Mouse (Mus musculus) neural tube, embryonic 14.5 days (tissue): ENCODE measurements around the gene Napepld. TPM values are rescaled to one million over a fixed set of nuclear protein-coding genes. Genes with fewer than 3 reads are reported as not detected.

ENCODE experiments used
- polyA plus RNA-seq: library from polyadenylated mRNA; unstranded; fragments of >200 nt; fragmentation: Nextera tagmentation; extraction: Ambion mirVana; gene quantifications from 2 replicates; pipeline ENCODE4 v1.2.1, GENCODE M21; 2014

The Napepld gene
- polyA plus RNA-seq, 1 experiment from 2014 or later = 3.1 TPM

Other genes starting within 250 kb of the Napepld start
- gene Lrrc17, start 157.8 kb downstream of the Napepld start, polyA plus RNA-seq = 0.95 and 5.5 TPM in 2 replicates
- gene Fbxl13, start 55.8 kb downstream of the Napepld start, polyA plus RNA-seq = 0.21 and 0.35 TPM in 2 replicates
- gene Armc10, start 55.6 kb downstream of the Napepld start, polyA plus RNA-seq = 51.1 and 57.2 TPM in 2 replicates
- 76.5 and 82.1 TPM in 2 replicates for gene Pmpcb, start 35.7 kb upstream of the Napepld start, polyA plus RNA-seq
- gene Dnajc2, start 83.9 kb upstream of the Napepld start, polyA plus RNA-seq = 73.1 and 79.5 TPM in 2 replicates
- gene Psmc2, start 83.9 kb upstream of the Napepld start, polyA plus RNA-seq = 173 and 185 TPM in 2 replicates
- gene Slc26a5, start 164.2 kb upstream of the Napepld start, polyA plus RNA-seq = 0.12 TPM in 1 of 2 replicates, not detected in the other